Comparison of ENCODE assay signal across 8 mouse cellular contexts in the genomic region with DNA sequence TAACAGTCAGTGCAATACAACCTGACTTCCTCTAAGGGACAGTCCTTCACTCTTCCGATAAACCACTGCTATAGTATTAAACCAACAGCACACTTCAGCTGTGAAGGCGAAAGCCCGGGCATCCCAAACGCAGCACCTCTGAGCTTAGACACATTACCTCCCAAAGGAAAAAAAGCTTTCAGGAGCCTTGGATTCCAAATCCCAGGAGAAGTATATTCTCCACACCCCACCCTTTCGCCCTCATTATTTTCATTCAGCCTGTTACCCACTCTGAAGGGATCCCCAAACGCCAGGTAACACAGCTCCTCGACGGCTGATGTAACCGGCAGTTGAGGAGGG. TPM values are rescaled to one million over a fixed set of nuclear protein-coding genes. Genes with fewer than 3 reads are reported as not detected.
DNase-seq lines count a peak whose midpoint lies in the region; ATAC-seq and TF ChIP-seq lines count a peak whose summit lies in the region.

No protein-coding gene starts in this region.

- peak overlapping the region; percentile 76 to 100 for H3K4me3 ChIP-seq in heart, embryonic 14.5 days (ENCODE audit: control insufficient read depth in 1 of 2, insufficient read depth in 1 of 2, low read depth in 1 of 2, low read length in 2 of 2)
- H3K4me3 ChIP-seq in ES-E14 (ENCODE audit: insufficient read depth in 1 of 2, low read depth in 1 of 2, low read length in 2 of 2, poor library complexity in 1 of 2, severe bottlenecking in 1 of 2), result peak overlapping the region; percentile 89 to 95
- H3K4me3 ChIP-seq in forebrain, embryonic 15.5 days, result peak overlapping the region; percentile 89
- peak overlapping the region; percentile 100 for H3K4me3 ChIP-seq in liver, embryonic 16.5 days (ENCODE audit: low read depth, low read length)

- in situ Hi-C loops in ES-E14 (cut with MboI; ENCODE audit: low sequenced_read_pairs in 2 of 2, unreplicated experiment in 2 of 2), result no loop called here

- H3K27ac ChIP-seq in heart, embryonic 14.5 days (replicated peaks in 1 of 2; ENCODE audit: control insufficient read depth in 1 of 2, insufficient read depth in 1 of 2, low read depth in 2 of 2, low read length in 2 of 2), result peak overlapping the region; percentile 91 to 100
- H3K27ac ChIP-seq in ES-E14 (ENCODE audit: insufficient read depth, low read depth, low read length, poor library complexity, severe bottlenecking), result peak overlapping the region; percentile 91
- peak overlapping the region; percentile 98 for H3K27ac ChIP-seq in forebrain, embryonic 15.5 days (replicated peaks)
- peak overlapping the region; percentile 100 for H3K27ac ChIP-seq in liver, embryonic 16.5 days (ENCODE audit: low read length)

- DNase-seq in heart, postnatal 25 days (ENCODE audit: low spot score), result no peak
- no peak for DNase-seq in ES-E14 (ENCODE audit: low read depth, low spot score)
- DNase-seq in c-Kit-positive CD71-positive TER-119-positive erythroid progenitor cells, embryonic 14.5 days (ENCODE audit: low spot score), result no peak
- no peak for DNase-seq in spleen, postnatal 4 days (ENCODE audit: low spot score in 2 of 2)
- no peak for DNase-seq in layer of hippocampus, adult 8-10 months (ENCODE audit: low spot score in 2 of 2)

- WGBS in heart, embryonic 14.5 days, result 3% methylated on average over 9 of the region's 9 CpGs
- WGBS in forebrain, embryonic 15.5 days, result 2% methylated on average over 9 of the region's 9 CpGs
- 1% methylated on average over 9 of the region's 9 CpGs for WGBS in liver, embryonic 16.5 days (ENCODE audit: insufficient replicate concordance)

- peak overlapping the region; percentile 68 for H3K4me2 ChIP-seq in heart, embryonic 14.5 days (ENCODE audit: low read length)
- peak overlapping the region; percentile 71 for H3K4me2 ChIP-seq in forebrain, embryonic 15.5 days (replicated peaks)
- H3K4me2 ChIP-seq in liver, embryonic 16.5 days (ENCODE audit: low read depth, low read length), result peak overlapping the region; percentile 54

- H3K9me3 ChIP-seq in heart, embryonic 14.5 days (ENCODE audit: control insufficient read depth, low read length), result no peaks in the 10 kb centered on the region
- H3K9me3 ChIP-seq in ES-E14 (ENCODE audit: control insufficient read depth, insufficient read depth, low read depth, low read length), result no peaks in the 10 kb centered on the region
- H3K9me3 ChIP-seq in forebrain, embryonic 15.5 days, result no peaks in the 10 kb centered on the region
- no peaks in the 10 kb centered on the region for H3K9me3 ChIP-seq in liver, embryonic 16.5 days (replicated peaks; ENCODE audit: control insufficient read depth, low read length)

- no peaks in the 10 kb centered on the region for H3K27me3 ChIP-seq in heart, embryonic 14.5 days (ENCODE audit: control insufficient read depth, insufficient read depth, low read length)
- H3K27me3 ChIP-seq in forebrain, embryonic 15.5 days, result no peaks in the 10 kb centered on the region
- no peaks in the 10 kb centered on the region for H3K27me3 ChIP-seq in liver, embryonic 16.5 days (ENCODE audit: control insufficient read depth, insufficient read depth, low read depth, low read length)

- no peak for ATAC-seq in heart, embryonic 14.5 days (ENCODE audit: insufficient number of reproducible peaks, insufficient read depth, low FRiP score, low read depth)
- ATAC-seq in forebrain, embryonic 15.5 days (replicated peaks), result peak; percentile 0; the same call in 1 of the 2 replicates
- ATAC-seq in liver, embryonic 16.5 days (ENCODE audit: low read depth), result no peak

- intact Hi-C loops in heart, postnatal 25 days (cut with DNase I), result loop anchor here (2.0 kb wide), 1 partner anchor 15 kb away; a partner anchor contains a TSS

- peaks cover 46% of the 10 kb centered on the region for H3K36me3 ChIP-seq in heart, embryonic 14.5 days (ENCODE audit: control insufficient read depth, insufficient read depth, low read length)
- peaks cover 41% of the 10 kb centered on the region for H3K36me3 ChIP-seq in ES-E14 (ENCODE audit: control insufficient read depth, insufficient read depth, low read length, poor library complexity, severe bottlenecking)
- peaks cover 45% of the 10 kb centered on the region for H3K36me3 ChIP-seq in forebrain, embryonic 15.5 days
- peaks cover 46% of the 10 kb centered on the region for H3K36me3 ChIP-seq in liver, embryonic 16.5 days (ENCODE audit: control insufficient read depth, insufficient read depth)

- peak overlapping the region; percentile 100 for H3K9ac ChIP-seq in heart, embryonic 14.5 days (ENCODE audit: low read length)
- peak overlapping the region; percentile 96 for H3K9ac ChIP-seq in ES-E14 (ENCODE audit: insufficient read depth, low read depth, low read length, poor library complexity, severe bottlenecking)
- H3K9ac ChIP-seq in forebrain, embryonic 15.5 days (replicated peaks), result peak overlapping the region; percentile 98
- H3K9ac ChIP-seq in liver, embryonic 16.5 days (ENCODE audit: low read depth, low read length), result peak overlapping the region; percentile 100

- peaks cover 2 to 14% of the 10 kb centered on the region in 2 experiments; a peak in 2 of 4 replicates for H3K4me1 ChIP-seq in heart, embryonic 14.5 days (ENCODE audit: control insufficient read depth in 2 of 2, insufficient read depth in 2 of 2, low read length in 2 of 2)
- peaks cover 0 to 7% of the 10 kb centered on the region in 2 experiments; a peak in 1 of 4 replicates for H3K4me1 ChIP-seq in ES-E14 (ENCODE audit: control insufficient read depth in 2 of 2, insufficient read depth in 2 of 2, low read length in 2 of 2, poor library complexity in 1 of 2)
- H3K4me1 ChIP-seq in forebrain, embryonic 15.5 days, result peaks cover 22% of the 10 kb centered on the region
- peaks cover 12% of the 10 kb centered on the region for H3K4me1 ChIP-seq in liver, embryonic 16.5 days (ENCODE audit: control insufficient read depth, low read depth, low read length)

TF ChIP-seq in ES-E14, 5 proteins besides CTCF, POLR2A, EP300 and RAD21:
- TF ChIP-seq MAFK (IDR thresholded peaks at IDR 0.05; ENCODE audit: insufficient read depth, low read depth, low read length) (no peak), HCFC1 (IDR thresholded peaks at IDR 0.05; ENCODE audit: borderline replicate concordance, insufficient read depth, low read length) (no peak), ZNF384 (IDR thresholded peaks at IDR 0.05; ENCODE audit: low read depth, low read length) (no peak), CHD2 (IDR thresholded peaks at IDR 0.05; ENCODE audit: low read depth, low read length) (no peak), ZC3H11A (IDR thresholded peaks at IDR 0.05; ENCODE audit: borderline replicate concordance, low read depth, low read length) (no peak)

RNA-seq across cellular contexts. Expression of a gene that starts 1.6 kb away (rescaled TPM):
- polyA plus RNA-seq in heart, embryonic 14.5 days (2014; fragmentation: Nextera tagmentation; extraction: Ambion mirVana), result 31.2 and 38.8 TPM in 2 replicates
- total RNA-seq in heart, postnatal 25 days (2021), result 10 to 100 TPM; 37.0 to 41.7 TPM
- 72.3 and 80.1 TPM in 2 replicates for total RNA-seq in ES-E14 (2012; rRNA removed)
- polyA plus RNA-seq in forebrain, embryonic 15.5 days (2015; fragmentation: Nextera tagmentation; extraction: Ambion mirVana), result 65.2 and 69.0 TPM in 2 replicates
- 21.6 and 24.5 TPM in 2 replicates for polyA plus RNA-seq in liver, embryonic 16.5 days (2015; fragmentation: Nextera tagmentation; extraction: Ambion mirVana)
- 100 to 1,000 TPM; 113 to 133 (median 125) TPM for total RNA-seq in layer of hippocampus, adult 8-10 months (2022)

RNA-seq across cellular contexts. Expression of a gene that starts 14.5 kb away (rescaled TPM):
- polyA plus RNA-seq in heart, embryonic 14.5 days (2014; fragmentation: Nextera tagmentation; extraction: Ambion mirVana), result 188 and 199 TPM in 2 replicates
- 100 to 1,000 TPM; 326 to 329 TPM for total RNA-seq in heart, postnatal 25 days (2021)
- 125 and 133 TPM in 2 replicates for total RNA-seq in ES-E14 (2012; rRNA removed)
- polyA plus RNA-seq in forebrain, embryonic 15.5 days (2015; fragmentation: Nextera tagmentation; extraction: Ambion mirVana), result 127 and 130 TPM in 2 replicates
- 81.0 and 84.0 TPM in 2 replicates for polyA plus RNA-seq in liver, embryonic 16.5 days (2015; fragmentation: Nextera tagmentation; extraction: Ambion mirVana)
- 10 to 100 TPM; 68.9 to 84.1 (median 80.1) TPM for total RNA-seq in layer of hippocampus, adult 8-10 months (2022)

RNA-seq across cellular contexts. Expression of a gene that starts 26.4 kb away (rescaled TPM):
- polyA plus RNA-seq in heart, embryonic 14.5 days (2014; fragmentation: Nextera tagmentation; extraction: Ambion mirVana), result 35.6 and 39.0 TPM in 2 replicates
- 10 to 100 TPM; 40.2 to 43.2 TPM for total RNA-seq in heart, postnatal 25 days (2021)
- total RNA-seq in ES-E14 (2012; rRNA removed), result 20.3 and 22.5 TPM in 2 replicates
- 69.1 and 72.7 TPM in 2 replicates for polyA plus RNA-seq in forebrain, embryonic 15.5 days (2015; fragmentation: Nextera tagmentation; extraction: Ambion mirVana)
- polyA plus RNA-seq in liver, embryonic 16.5 days (2015; fragmentation: Nextera tagmentation; extraction: Ambion mirVana), result 14.2 and 14.5 TPM in 2 replicates
- total RNA-seq in layer of hippocampus, adult 8-10 months (2022), result 10 to 100 TPM; 66.0 to 70.3 (median 67.3) TPM

RNA-seq across cellular contexts. Expression of a gene that starts 38.7 kb away (rescaled TPM):
- 0.26 and 1.3 TPM in 2 replicates for polyA plus RNA-seq in heart, embryonic 14.5 days (2014; fragmentation: Nextera tagmentation; extraction: Ambion mirVana)
- total RNA-seq in heart, postnatal 25 days (2021), result 1 to 10 TPM in 1 of 2 experiments, under 1 TPM in 1; 0.88 to 1.2 TPM
- 0.11 and 0.27 TPM in 2 replicates for total RNA-seq in ES-E14 (2012; rRNA removed)
- polyA plus RNA-seq in forebrain, embryonic 15.5 days (2015; fragmentation: Nextera tagmentation; extraction: Ambion mirVana), result 0.20 and 0.37 TPM in 2 replicates
- polyA plus RNA-seq in liver, embryonic 16.5 days (2015; fragmentation: Nextera tagmentation; extraction: Ambion mirVana), result 8.7 and 22.0 TPM in 2 replicates
- 1 to 10 TPM in 3 of 4 experiments, under 1 TPM in 1; 0.99 to 5.6 (median 1.2) TPM for total RNA-seq in layer of hippocampus, adult 8-10 months (2022)
